13 mouse cellular contexts compared by ENCODE assay signal in genomic region chr8:61569721-61570120, GRCm38 (mm10).
DNase-seq lines count a peak whose midpoint lies in the region; ATAC-seq and TF ChIP-seq lines count a peak whose summit lies in the region.
"Had no signal": no experiment of that assay in that cellular context is flagged by ENCODE, and none has a peak within 500 bp of the region (broad histone marks: within the 10 kb centered on the region; RNA-seq: fewer than 3 reads in every experiment).

No protein-coding gene starts in this region.

- H3K4me2 ChIP-seq in lung, postnatal 0 days (replicated peaks; ENCODE audit: low read depth, low read length), result no peak overlapping the region
- H3K4me2 ChIP-seq in stomach, postnatal 0 days (replicated peaks; ENCODE audit: low read depth), result no peak overlapping the region

- H3K36me3 ChIP-seq in lung, postnatal 0 days (ENCODE audit: insufficient read depth, low read length), result no peaks in the 10 kb centered on the region
- no peaks in the 10 kb centered on the region for H3K36me3 ChIP-seq in stomach, postnatal 0 days (ENCODE audit: control insufficient read depth, insufficient read depth, low read length)
- H3K36me3 ChIP-seq in kidney, adult 2 months (ENCODE audit: control insufficient read depth, insufficient read depth, low read length), result no peaks in the 10 kb centered on the region

- H3K4me1 ChIP-seq in lung, postnatal 0 days (ENCODE audit: insufficient read depth, low read depth, low read length), result peaks cover 14% of the 10 kb centered on the region; the same call in 1 of the 2 replicates
- H3K4me1 ChIP-seq in stomach, postnatal 0 days (replicated peaks; ENCODE audit: control insufficient read depth, insufficient read depth), result peaks cover 3% of the 10 kb centered on the region; the same call in 1 of the 2 replicates
- peaks cover 6% of the 10 kb centered on the region; the same call in 1 of the 2 replicates for H3K4me1 ChIP-seq in kidney, adult 2 months (ENCODE audit: control insufficient read depth, insufficient read depth, low read length)

- TF ChIP-seq EP300 in lung, postnatal 0 days (IDR thresholded peaks at IDR 0.05), result no peak
- TF ChIP-seq EP300 in stomach, postnatal 0 days (optimal IDR thresholded peaks at IDR 0.05), result no peak

- TF ChIP-seq CTCF in lung, postnatal 0 days (IDR thresholded peaks at IDR 0.05), result no peak
- TF ChIP-seq CTCF in stomach, postnatal 0 days (IDR thresholded peaks at IDR 0.05; ENCODE audit: low read depth), result no peak
- no peak for TF ChIP-seq CTCF in kidney, adult 2 months (conservative IDR thresholded peaks at IDR 0.05; ENCODE audit: insufficient read depth, insufficient read length, low read depth, low read length)

- no peak overlapping the region for H3K27ac ChIP-seq in lung, postnatal 0 days (ENCODE audit: low read length)
- H3K27ac ChIP-seq in stomach, postnatal 0 days (replicated peaks), result 0 out of 2 replicates have a peak overlapping the region, but pooled peaks have one; percentile 18
- no peak overlapping the region for H3K27ac ChIP-seq in kidney, adult 2 months (ENCODE audit: insufficient read depth, low read depth, low read length)
- H3K27ac ChIP-seq: forebrain, embryonic 10.5 days had no signal

- peak; percentile 93 for ATAC-seq in frontal cortex, adult (ENCODE audit: low TSS enrichment)
- ATAC-seq in lung, postnatal 0 days, result peak; percentile 39
- no peak for ATAC-seq in stomach, postnatal 0 days (ENCODE audit: low FRiP score, low TSS enrichment)

- H3K9ac ChIP-seq in lung, postnatal 0 days (replicated peaks; ENCODE audit: low read depth), result no peak overlapping the region
- no peak overlapping the region for H3K9ac ChIP-seq in stomach, postnatal 0 days (ENCODE audit: low read length)

- H3K4me3 ChIP-seq in lung, postnatal 0 days (ENCODE audit: low read depth, low read length), result no peak overlapping the region
- H3K4me3 ChIP-seq in stomach, postnatal 0 days (ENCODE audit: low read depth, low read length), result no peak overlapping the region
- no peak overlapping the region for H3K4me3 ChIP-seq in kidney, adult 2 months (ENCODE audit: insufficient read depth, low read depth, low read length)
- H3K4me3 ChIP-seq: forebrain, embryonic 10.5 days had no signal

- H3K27me3 ChIP-seq in lung, postnatal 0 days (replicated peaks; ENCODE audit: insufficient read depth, low read length), result no peaks in the 10 kb centered on the region
- no peaks in the 10 kb centered on the region for H3K27me3 ChIP-seq in stomach, postnatal 0 days (ENCODE audit: control insufficient read depth, insufficient read depth, low read length)
- H3K27me3 ChIP-seq in kidney, adult 2 months (replicated peaks; ENCODE audit: control insufficient read depth, insufficient read depth, low read length), result no peaks in the 10 kb centered on the region

- no peaks in the 10 kb centered on the region for H3K9me3 ChIP-seq in lung, postnatal 0 days (ENCODE audit: low read length)
- no peaks in the 10 kb centered on the region for H3K9me3 ChIP-seq in stomach, postnatal 0 days (ENCODE audit: control insufficient read depth, low read length)
- H3K9me3 ChIP-seq: forebrain, embryonic 10.5 days had no signal

- no peak for DNase-seq in frontal cortex, postnatal 14 days (ENCODE audit: low spot score in 2 of 2)
- DNase-seq in layer of hippocampus, adult 18-20 months (ENCODE audit: low spot score in 2 of 2), result peak; percentile 4 to 19
- no peak for DNase-seq in layer of hippocampus, postnatal 10 days (ENCODE audit: low spot score in 2 of 2)
- DNase-seq in lung, postnatal 0 days (ENCODE audit: low spot score), result peak; percentile 79
- no peak for DNase-seq in lung, postnatal 4 days
- no peak for DNase-seq in stomach, postnatal 0 days (ENCODE audit: low spot score)
- no peak for DNase-seq in kidney, adult 2 months
- DNase-seq: adrenal gland, adult 2 months; cerebellum, postnatal 10 days; heart, postnatal 14 days; thymus, adult 18-20 months had no signal

- 54% methylated on average over 4 of the region's 4 CpGs for WGBS in lung, postnatal 0 days
- WGBS in stomach, postnatal 0 days, result 48% methylated on average over 4 of the region's 4 CpGs
- 81% methylated on average over 4 of the region's 4 CpGs for WGBS in kidney, adult 2 months

- TF ChIP-seq POLR2A in kidney, adult 2 months (IDR thresholded peaks at IDR 0.05; ENCODE audit: low read depth, low read length), result no peak

Comparison
In these comparisons a context has a peak if more than half of its experiments do, and no peak if none do; other contexts are left out.
1. DNase-seq: peak in layer of hippocampus, adult 18-20 months (2 of 2) and lung, postnatal 0 days (single experiment); none in frontal cortex, postnatal 14 days (0 of 2), layer of hippocampus, postnatal 10 days (0 of 2), lung, postnatal 4 days (0 of 2), stomach, postnatal 0 days (single experiment) and kidney, adult 2 months (single experiment).